Mouse (Mus musculus): ENCODE data around the gene Ftl1. TPM values are rescaled to one million over a fixed set of nuclear protein-coding genes. Genes with fewer than 3 reads are reported as not detected.

The Ftl1 gene
- polyA plus RNA-seq, 1 experiment from 2014 or later = 4,654 TPM

- H3K4me2 ChIP-seq (ENCODE audit: low read length) = no peak overlapping the region
- WGBS = 53% methylated on average over 23 of the region's 23 CpGs
- 0 out of 2 replicates have a peak, but pooled peaks cover 5% of the 10 kb centered on the region for H3K4me1 ChIP-seq (replicated peaks; ENCODE audit: control insufficient read depth, insufficient read depth, low read length)
- H3K9ac ChIP-seq (ENCODE audit: low read length) = no peak overlapping the region
- ATAC-seq (replicated peaks; ENCODE audit: low FRiP score, low TSS enrichment, low read depth) (peak; percentile 70), DNase-seq (ENCODE audit: low spot score) (peak; percentile 93)
- H3K4me3 ChIP-seq (ENCODE audit: low read depth, low read length) = no peak overlapping the region
- H3K27me3 ChIP-seq (replicated peaks; ENCODE audit: control insufficient read depth, insufficient read depth, low read length) = no peaks in the 10 kb centered on the region
- H3K36me3 ChIP-seq (ENCODE audit: control insufficient read depth, insufficient read depth, low read length) = peaks cover 60% of the 10 kb centered on the region
- no peaks in the 10 kb centered on the region for H3K9me3 ChIP-seq (ENCODE audit: control insufficient read depth, low read length)
- H3K27ac ChIP-seq (ENCODE audit: low read depth) = no peak overlapping the region
Measured at GRCm38 (mm10) chr7:45451344-45451982, 8.2 kb downstream of the Ftl1 start.

DNA sequence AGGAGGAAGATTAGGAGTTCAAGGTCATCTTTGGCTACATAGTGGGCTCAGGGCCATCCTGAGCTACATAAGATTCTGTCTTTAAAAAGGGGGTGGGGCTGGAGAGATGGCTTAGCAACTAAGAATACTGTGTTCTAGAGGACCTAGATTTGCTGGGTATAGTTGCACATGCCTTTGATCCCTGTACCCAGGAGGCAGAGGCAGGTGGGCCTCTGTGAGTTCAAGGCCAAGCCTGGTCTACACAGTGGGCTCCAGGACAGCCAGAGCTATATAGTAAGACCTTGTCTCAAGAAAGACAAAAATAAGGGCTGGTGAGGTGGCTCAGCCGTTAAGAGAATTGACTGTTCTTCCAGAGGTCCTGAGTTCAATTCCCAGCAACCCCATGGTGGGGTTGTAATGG lies 9.7 kb downstream of the Ftl1 start:
- H3K4me1 ChIP-seq (replicated peaks; ENCODE audit: control insufficient read depth, insufficient read depth, low read length) = 0 out of 2 replicates have a peak, but pooled peaks cover 5% of the 10 kb centered on the region
- H3K9ac ChIP-seq (ENCODE audit: low read length) = no peak overlapping the region
- H3K36me3 ChIP-seq (ENCODE audit: control insufficient read depth, insufficient read depth, low read length) = peaks cover 58% of the 10 kb centered on the region
- H3K27me3 ChIP-seq (replicated peaks; ENCODE audit: control insufficient read depth, insufficient read depth, low read length) = no peaks in the 10 kb centered on the region
- no peak for ATAC-seq (replicated peaks; ENCODE audit: low FRiP score, low TSS enrichment, low read depth)
- H3K27ac ChIP-seq (ENCODE audit: low read depth) = no peak overlapping the region
- no peak overlapping the region for H3K4me3 ChIP-seq (ENCODE audit: low read depth, low read length)
- 87% methylated on average over 1 of the region's 1 CpGs for WGBS
- no peak for DNase-seq (ENCODE audit: low spot score)
- no peak overlapping the region for H3K4me2 ChIP-seq (ENCODE audit: low read length)
- no peaks in the 10 kb centered on the region for H3K9me3 ChIP-seq (ENCODE audit: control insufficient read depth, low read length)

DNA sequence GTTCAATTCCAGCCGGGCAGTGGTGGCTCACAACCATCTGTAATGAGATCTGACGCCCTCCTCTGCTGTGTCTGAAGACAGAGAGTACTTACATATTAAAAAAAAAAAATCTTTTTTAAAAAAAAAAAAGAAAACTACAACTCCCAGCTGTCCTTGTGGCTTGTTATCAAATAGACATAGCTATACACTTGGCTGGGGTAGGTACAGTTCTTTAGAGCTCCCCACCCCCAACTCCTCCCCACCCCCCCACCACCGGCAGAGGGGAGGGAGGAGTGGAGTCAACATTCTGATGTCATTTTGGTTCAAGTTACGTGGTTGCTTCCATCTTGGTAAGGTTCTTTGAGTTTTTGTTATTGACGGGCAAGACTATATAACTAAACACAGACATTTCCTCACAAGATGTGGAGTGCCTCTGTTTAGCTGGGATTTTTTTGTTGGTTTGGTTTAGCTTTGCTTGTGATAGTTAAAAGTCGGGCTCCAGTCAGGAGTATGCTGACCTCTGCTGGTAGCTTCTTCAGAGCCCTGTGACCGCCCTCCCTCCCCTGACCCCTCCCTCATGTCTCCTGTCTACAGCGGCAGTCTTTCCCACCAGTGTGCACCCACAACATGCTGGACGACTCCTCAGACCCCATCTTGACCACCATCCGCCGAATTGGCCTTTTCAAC lies 12.2 kb downstream of the Ftl1 start:
- no peak for DNase-seq (ENCODE audit: low spot score)
- Histone ChIP-seq H3K9ac (ENCODE audit: low read length) (no peak overlapping the region), H3K36me3 (ENCODE audit: control insufficient read depth, insufficient read depth, low read length) (peaks cover 59% of the 10 kb centered on the region), H3K4me3 (ENCODE audit: low read depth, low read length) (no peak overlapping the region), H3K4me1 (replicated peaks; ENCODE audit: control insufficient read depth, insufficient read depth, low read length) (0 out of 2 replicates have a peak, but pooled peaks cover 5% of the 10 kb centered on the region), H3K27me3 (replicated peaks; ENCODE audit: control insufficient read depth, insufficient read depth, low read length) (no peaks in the 10 kb centered on the region), H3K27ac (ENCODE audit: low read depth) (no peak overlapping the region), H3K4me2 (ENCODE audit: low read length) (no peak overlapping the region), H3K9me3 (ENCODE audit: control insufficient read depth, low read length) (no peaks in the 10 kb centered on the region)
- ATAC-seq (replicated peaks; ENCODE audit: low FRiP score, low TSS enrichment, low read depth) = no peak
- 31% methylated on average over 11 of the region's 11 CpGs for WGBS

GRCm38 (mm10) chr7:45446589-45446988 lies 13.1 kb downstream of the Ftl1 start:
- 0 out of 2 replicates have a peak, but pooled peaks cover 5% of the 10 kb centered on the region for H3K4me1 ChIP-seq (replicated peaks; ENCODE audit: control insufficient read depth, insufficient read depth, low read length)
- no peaks in the 10 kb centered on the region for H3K27me3 ChIP-seq (replicated peaks; ENCODE audit: control insufficient read depth, insufficient read depth, low read length)
- H3K9me3 ChIP-seq (ENCODE audit: control insufficient read depth, low read length) = no peaks in the 10 kb centered on the region
- DNase-seq (ENCODE audit: low spot score) (no peak), ATAC-seq (replicated peaks; ENCODE audit: low FRiP score, low TSS enrichment, low read depth) (no peak)
- peaks cover 56% of the 10 kb centered on the region for H3K36me3 ChIP-seq (ENCODE audit: control insufficient read depth, insufficient read depth, low read length)
- no peak overlapping the region for H3K27ac ChIP-seq (ENCODE audit: low read depth)
- no peak overlapping the region for H3K4me3 ChIP-seq (ENCODE audit: low read depth, low read length)
- no peak overlapping the region for H3K4me2 ChIP-seq (ENCODE audit: low read length)
- H3K9ac ChIP-seq (ENCODE audit: low read length) = no peak overlapping the region

- Histone ChIP-seq H3K27ac (ENCODE audit: low read depth) (no peak overlapping the region), H3K36me3 (ENCODE audit: control insufficient read depth, insufficient read depth, low read length) (peaks cover 61% of the 10 kb centered on the region), H3K4me2 (ENCODE audit: low read length) (no peak overlapping the region), H3K4me1 (replicated peaks; ENCODE audit: control insufficient read depth, insufficient read depth, low read length) (0 out of 2 replicates have a peak, but pooled peaks cover 5% of the 10 kb centered on the region), H3K4me3 (ENCODE audit: low read depth, low read length) (no peak overlapping the region), H3K9me3 (ENCODE audit: control insufficient read depth, low read length) (no peaks in the 10 kb centered on the region), H3K27me3 (replicated peaks; ENCODE audit: control insufficient read depth, insufficient read depth, low read length) (no peaks in the 10 kb centered on the region), H3K9ac (ENCODE audit: low read length) (no peak overlapping the region)
- ATAC-seq (replicated peaks; ENCODE audit: low FRiP score, low TSS enrichment, low read depth) (no peak), DNase-seq (ENCODE audit: low spot score) (no peak)
- 82% methylated on average over 22 of the region's 22 CpGs for WGBS
Measured at GRCm38 (mm10) chr7:45443526-45444420, 15.9 kb downstream of the Ftl1 start.

DNA sequence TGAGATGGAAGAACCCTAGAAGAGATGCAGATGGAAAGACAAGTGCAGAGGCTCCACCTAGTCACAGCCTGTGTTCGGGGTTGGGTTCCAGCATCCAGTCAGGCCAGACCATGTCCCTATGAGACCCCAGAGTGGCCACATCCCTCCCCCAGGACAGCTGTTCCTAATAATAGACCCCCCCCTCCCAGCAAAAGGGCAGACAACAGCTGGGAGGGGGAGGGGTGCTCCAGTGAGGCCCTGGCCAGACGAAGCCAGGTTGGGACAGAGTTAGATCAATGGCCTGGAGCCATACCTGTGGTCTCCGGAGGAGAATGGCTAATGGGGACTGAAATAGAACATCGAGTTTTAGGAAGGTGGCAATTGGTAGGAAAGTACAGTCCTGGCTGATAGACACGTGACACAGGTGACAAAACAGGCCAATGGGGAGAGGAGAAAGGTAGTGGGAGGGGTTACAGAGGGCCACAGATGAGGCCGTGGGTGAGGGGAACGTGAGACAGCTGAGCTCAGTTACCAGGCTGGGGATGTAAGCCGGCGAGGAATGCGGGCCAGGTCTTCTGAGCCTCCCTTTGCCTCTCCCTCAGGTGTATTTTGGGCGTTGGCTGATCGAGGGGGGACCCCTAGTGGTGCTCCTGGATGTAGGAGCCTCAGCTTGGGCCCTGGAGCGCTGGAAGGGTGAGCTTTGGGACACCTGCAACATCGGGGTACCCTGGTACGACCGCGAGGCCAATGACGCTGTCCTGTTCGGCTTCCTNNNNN lies 22.0 kb downstream of the Ftl1 start, which contains the start of gene Ruvbl2:
Ruvbl2 (minus strand) TSS at position 576 of the 756 bp plus-strand sequence.
- Histone ChIP-seq H3K27ac (ENCODE audit: low read depth) (no peak within 1 kb of the TSS), H3K27me3 (replicated peaks; ENCODE audit: control insufficient read depth, insufficient read depth, low read length) (no peaks in the 10 kb centered on the region), H3K4me2 (ENCODE audit: low read length) (peak within 1 kb of the TSS; percentile 18), H3K4me1 (replicated peaks; ENCODE audit: control insufficient read depth, insufficient read depth, low read length) (peaks cover 35% of the 10 kb centered on the region), H3K9ac (ENCODE audit: low read length) (no peak within 1 kb of the TSS), H3K9me3 (ENCODE audit: control insufficient read depth, low read length) (no peaks in the 10 kb centered on the region), H3K36me3 (ENCODE audit: control insufficient read depth, insufficient read depth, low read length) (peaks cover 25% of the 10 kb centered on the region), H3K4me3 (ENCODE audit: low read depth, low read length) (no peak within 1 kb of the TSS)
- DNase-seq (ENCODE audit: low spot score) (no peak), ATAC-seq (replicated peaks; ENCODE audit: low FRiP score, low TSS enrichment, low read depth) (no peak)
- 25% methylated on average over 19 of the region's 19 CpGs for WGBS

- Histone ChIP-seq H3K9ac (ENCODE audit: low read length) (no peak overlapping the region), H3K27me3 (replicated peaks; ENCODE audit: control insufficient read depth, insufficient read depth, low read length) (no peaks in the 10 kb centered on the region), H3K4me1 (replicated peaks; ENCODE audit: control insufficient read depth, insufficient read depth, low read length) (peaks cover 35% of the 10 kb centered on the region), H3K9me3 (ENCODE audit: control insufficient read depth, low read length) (no peaks in the 10 kb centered on the region), H3K36me3 (ENCODE audit: control insufficient read depth, insufficient read depth, low read length) (peaks cover 22% of the 10 kb centered on the region), H3K4me2 (ENCODE audit: low read length) (peak overlapping the region; percentile 4; the same call in 1 of the 2 replicates), H3K27ac (ENCODE audit: low read depth) (no peak overlapping the region), H3K4me3 (ENCODE audit: low read depth, low read length) (no peak overlapping the region)
- whole genome bisulfite sequencing = 35% methylated on average over 6 of the region's 6 CpGs
- DNase-seq (ENCODE audit: low spot score) (no peak), ATAC-seq (replicated peaks; ENCODE audit: low FRiP score, low TSS enrichment, low read depth) (no peak)
Measured at GRCm38 (mm10) chr7:45437046-45437445, 22.6 kb downstream of the Ftl1 start.

DNA sequence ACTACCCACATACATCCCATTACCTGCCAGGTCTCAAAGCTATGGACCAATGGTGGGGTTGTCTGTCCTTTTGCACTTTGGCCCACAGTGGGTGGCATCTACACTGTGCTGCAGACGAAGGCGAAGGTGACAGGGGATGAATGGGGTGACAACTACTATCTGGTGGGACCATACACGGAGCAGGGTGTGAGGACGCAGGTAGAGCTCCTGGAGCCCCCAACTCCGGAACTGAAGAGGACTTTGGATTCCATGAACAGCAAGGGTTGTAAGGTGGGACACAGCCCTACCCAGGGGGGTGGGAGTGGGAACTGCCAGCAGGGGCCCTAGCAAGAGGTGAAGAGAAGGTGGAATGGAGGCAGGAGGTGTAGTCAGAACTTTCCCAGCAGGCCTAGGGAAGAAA lies 23.2 kb downstream of the Ftl1 start:
- Histone ChIP-seq H3K27me3 (replicated peaks; ENCODE audit: control insufficient read depth, insufficient read depth, low read length) (no peaks in the 10 kb centered on the region), H3K9ac (ENCODE audit: low read length) (no peak overlapping the region), H3K4me1 (replicated peaks; ENCODE audit: control insufficient read depth, insufficient read depth, low read length) (peaks cover 35% of the 10 kb centered on the region), H3K9me3 (ENCODE audit: control insufficient read depth, low read length) (no peaks in the 10 kb centered on the region), H3K36me3 (ENCODE audit: control insufficient read depth, insufficient read depth, low read length) (peaks cover 23% of the 10 kb centered on the region), H3K4me3 (ENCODE audit: low read depth, low read length) (no peak overlapping the region), H3K27ac (ENCODE audit: low read depth) (no peak overlapping the region), H3K4me2 (ENCODE audit: low read length) (no peak overlapping the region)
- 87% methylated on average over 5 of the region's 5 CpGs for WGBS
- no peak for ATAC-seq (replicated peaks; ENCODE audit: low FRiP score, low TSS enrichment, low read depth)
- DNase-seq (ENCODE audit: low spot score) = no peak
